Mouse (Mus musculus) heart, embryonic 12.5 days (tissue): Measurements from ENCODE around the gene Maco1. TPM values are rescaled to one million over a fixed set of nuclear protein-coding genes. Genes with fewer than 3 reads are reported as not detected.

Experiments used
- ATAC-seq: fragments of 200-750 bp; cut with Nextera tagmentation; 2 replicates; pipeline ENCODE4 v1.8.0; 2017; ENCODE audit warnings: moderate TSS enrichment, moderate library complexity; ENCODE audit not compliant: insufficient number of reproducible peaks, low FRiP score
- H3K27ac ChIP-seq: fragments of 300-500 bp; sonication (generic); 2 replicates; pipeline ENCODE4 v1.5.1; 2016; ENCODE audit warnings: mild to moderate bottlenecking, moderate library complexity; ENCODE audit not compliant: poor library complexity, severe bottlenecking
- H3K27me3 ChIP-seq: fragments of 300-500 bp; sonication (generic); replicated peaks from 2 replicates; pipeline ENCODE4 v1.6.1; 2016; ENCODE audit warnings: mild to moderate bottlenecking, moderate library complexity
- H3K36me3 ChIP-seq: fragments of 300-500 bp; sonication (generic); 2 replicates; pipeline ENCODE4 v1.6.1; 2016; ENCODE audit warnings: mild to moderate bottlenecking, moderate library complexity
- H3K4me1 ChIP-seq: fragments of 300-500 bp; sonication (generic); replicated peaks from 2 replicates; pipeline ENCODE4 v1.6.1; 2016; ENCODE audit warnings: mild to moderate bottlenecking
- H3K4me2 ChIP-seq: fragments of 300-500 bp; sonication (generic); 2 replicates; pipeline ENCODE4 v1.6.1; 2016; ENCODE audit warnings: mild to moderate bottlenecking, moderate library complexity
- H3K4me3 ChIP-seq: fragments of 300-500 bp; sonication (generic); 2 replicates; pipeline ENCODE4 v1.5.1; 2016; ENCODE audit warnings: mild to moderate bottlenecking
- H3K9ac ChIP-seq: fragments of 300-500 bp; sonication (generic); 2 replicates; pipeline ENCODE4 v1.6.1; 2016; ENCODE audit warnings: mild to moderate bottlenecking, moderate library complexity
- H3K9me3 ChIP-seq: fragments of 300-500 bp; sonication (generic); replicated peaks from 2 replicates; pipeline ENCODE4 v1.6.1; 2016; ENCODE audit warnings: mild to moderate bottlenecking, moderate library complexity
- WGBS: fragments of 180-500 bp; shearing (Covaris S2); methylation state at CpG from one replicate; pipeline ENCODE4 v1.1.7; 2016; 5-methylcytosine and 5-hydroxymethylcytosine counted together
- polyA plus RNA-seq: library from polyadenylated mRNA; unstranded; fragments of >200 nt; fragmentation: Nextera tagmentation; extraction: Ambion mirVana; gene quantifications from 2 replicates; pipeline ENCODE4 v1.2.1, GENCODE M21; 2016

The Maco1 gene
- polyA plus RNA-seq, 1 experiment from 2014 or later = 31.4 TPM

DNA sequence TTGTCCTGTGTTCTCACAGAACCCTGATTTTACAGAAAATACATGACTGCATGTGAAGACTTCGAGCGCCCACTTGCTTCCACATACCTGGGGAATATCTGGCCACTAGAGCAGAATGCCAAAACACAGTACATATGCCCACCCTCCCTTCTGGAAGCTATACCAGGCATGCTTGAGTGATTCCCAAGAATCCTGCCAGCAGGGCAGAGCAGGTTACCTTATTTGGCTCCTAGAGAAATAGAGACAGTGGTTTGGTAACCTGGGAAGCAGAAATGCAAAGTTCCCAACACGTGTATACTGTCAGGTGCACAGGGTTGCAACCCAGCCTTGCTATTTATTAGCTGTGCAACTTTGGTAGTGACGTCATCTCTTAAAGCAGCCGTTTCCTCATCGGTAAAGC is 8.7 kb upstream of the Maco1 start:
- no peak overlapping the region for H3K27ac ChIP-seq
- H3K4me2 ChIP-seq = no peak overlapping the region
- ATAC-seq = no peak
- WGBS = 85% methylated on average over 6 of the region's 6 CpGs
- H3K27me3 ChIP-seq = peaks cover 4% of the 10 kb centered on the region; the same call in 1 of the 2 replicates
- H3K4me3 ChIP-seq = no peak overlapping the region
- no peaks in the 10 kb centered on the region for H3K36me3 ChIP-seq
- H3K4me1 ChIP-seq = peaks cover 3% of the 10 kb centered on the region; the same call in 1 of the 2 replicates
- no peak overlapping the region for H3K9ac ChIP-seq
- H3K9me3 ChIP-seq = no peaks in the 10 kb centered on the region

DNA sequence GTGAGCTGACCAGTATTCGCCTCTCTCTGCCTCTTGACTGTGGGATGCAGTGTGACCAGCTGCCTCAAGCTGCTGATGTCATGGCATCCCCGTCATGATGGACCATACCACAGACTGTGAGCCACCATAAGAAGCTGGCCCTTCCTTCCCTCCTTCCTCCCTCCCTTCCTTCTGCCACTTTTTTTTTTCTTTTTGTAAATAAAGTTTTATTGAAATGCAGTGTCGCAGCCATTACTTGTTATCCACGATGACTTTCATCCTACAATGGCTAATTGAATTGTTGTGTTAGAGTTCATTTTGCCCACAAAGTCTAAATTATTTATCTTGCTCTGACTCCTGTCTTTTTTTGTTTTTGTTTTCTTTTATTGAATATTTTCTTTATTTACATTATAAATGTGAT is 5.3 kb upstream of the Maco1 start:
- Histone ChIP-seq H3K4me2 (no peak overlapping the region), H3K4me3 (no peak overlapping the region), H3K36me3 (no peaks in the 10 kb centered on the region), H3K9ac (no peak overlapping the region), H3K27me3 (peaks cover 25% of the 10 kb centered on the region), H3K4me1 (no peaks in the 10 kb centered on the region; the same call in 1 of the 2 replicates), H3K9me3 (no peaks in the 10 kb centered on the region), H3K27ac (no peak overlapping the region)
- 88% methylated on average over 4 of the region's 4 CpGs for WGBS
- ATAC-seq = no peak

DNA sequence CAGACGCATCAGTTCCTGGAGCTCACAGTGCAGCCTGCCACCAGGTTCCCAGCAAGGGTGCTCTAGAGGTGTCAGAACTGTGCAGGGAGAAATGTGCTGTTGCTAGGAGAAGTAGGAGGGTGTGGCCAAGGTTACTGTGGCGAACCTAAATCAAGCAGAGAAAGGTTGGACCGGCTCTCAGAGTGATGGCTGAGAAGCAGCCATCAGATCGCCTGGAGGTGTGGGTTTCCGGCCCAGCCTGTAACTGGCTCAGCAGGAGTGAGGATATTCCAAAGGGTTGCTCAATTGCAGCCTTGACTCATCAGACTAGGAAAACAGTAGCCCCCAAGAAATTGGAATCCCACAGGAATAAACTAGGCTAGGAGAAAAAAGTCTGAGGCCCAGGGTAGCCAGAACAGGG is 3.4 kb upstream of the Maco1 start:
- peaks cover 6% of the 10 kb centered on the region for H3K4me1 ChIP-seq
- H3K27me3 ChIP-seq = peaks cover 25% of the 10 kb centered on the region
- H3K27ac ChIP-seq = no peak overlapping the region
- 31% methylated on average over 5 of the region's 5 CpGs for WGBS
- no peak overlapping the region for H3K4me3 ChIP-seq
- no peaks in the 10 kb centered on the region for H3K36me3 ChIP-seq
- no peak overlapping the region for H3K4me2 ChIP-seq
- ATAC-seq = no peak
- no peak overlapping the region for H3K9ac ChIP-seq
- no peaks in the 10 kb centered on the region for H3K9me3 ChIP-seq

- peaks cover 9% of the 10 kb centered on the region for H3K4me1 ChIP-seq
- no peak for ATAC-seq
- WGBS = 39% methylated on average over 5 of the region's 5 CpGs
- H3K9me3 ChIP-seq = no peaks in the 10 kb centered on the region
- H3K9ac ChIP-seq = no peak overlapping the region
- H3K27ac ChIP-seq = no peak overlapping the region
- H3K36me3 ChIP-seq = no peaks in the 10 kb centered on the region
- H3K27me3 ChIP-seq = peaks cover 25% of the 10 kb centered on the region
- no peak overlapping the region for H3K4me3 ChIP-seq
- no peak overlapping the region for H3K4me2 ChIP-seq
Observed at GRCm38 (mm10) chr4:134856056-134856455, 2.9 kb upstream of the Maco1 start.

- ATAC-seq = no peak
- H3K9ac ChIP-seq = no peak overlapping the region
- no peaks in the 10 kb centered on the region for H3K36me3 ChIP-seq
- 59% methylated on average over 3 of the region's 3 CpGs for WGBS
- no peak overlapping the region for H3K4me2 ChIP-seq
- H3K4me1 ChIP-seq = peaks cover 9% of the 10 kb centered on the region
- H3K9me3 ChIP-seq = no peaks in the 10 kb centered on the region
- H3K27me3 ChIP-seq = peaks cover 25% of the 10 kb centered on the region
- H3K27ac ChIP-seq = no peak overlapping the region
- H3K4me3 ChIP-seq = no peak overlapping the region
Observed at GRCm38 (mm10) chr4:134855371-134855770, 2.2 kb upstream of the Maco1 start.

DNA sequence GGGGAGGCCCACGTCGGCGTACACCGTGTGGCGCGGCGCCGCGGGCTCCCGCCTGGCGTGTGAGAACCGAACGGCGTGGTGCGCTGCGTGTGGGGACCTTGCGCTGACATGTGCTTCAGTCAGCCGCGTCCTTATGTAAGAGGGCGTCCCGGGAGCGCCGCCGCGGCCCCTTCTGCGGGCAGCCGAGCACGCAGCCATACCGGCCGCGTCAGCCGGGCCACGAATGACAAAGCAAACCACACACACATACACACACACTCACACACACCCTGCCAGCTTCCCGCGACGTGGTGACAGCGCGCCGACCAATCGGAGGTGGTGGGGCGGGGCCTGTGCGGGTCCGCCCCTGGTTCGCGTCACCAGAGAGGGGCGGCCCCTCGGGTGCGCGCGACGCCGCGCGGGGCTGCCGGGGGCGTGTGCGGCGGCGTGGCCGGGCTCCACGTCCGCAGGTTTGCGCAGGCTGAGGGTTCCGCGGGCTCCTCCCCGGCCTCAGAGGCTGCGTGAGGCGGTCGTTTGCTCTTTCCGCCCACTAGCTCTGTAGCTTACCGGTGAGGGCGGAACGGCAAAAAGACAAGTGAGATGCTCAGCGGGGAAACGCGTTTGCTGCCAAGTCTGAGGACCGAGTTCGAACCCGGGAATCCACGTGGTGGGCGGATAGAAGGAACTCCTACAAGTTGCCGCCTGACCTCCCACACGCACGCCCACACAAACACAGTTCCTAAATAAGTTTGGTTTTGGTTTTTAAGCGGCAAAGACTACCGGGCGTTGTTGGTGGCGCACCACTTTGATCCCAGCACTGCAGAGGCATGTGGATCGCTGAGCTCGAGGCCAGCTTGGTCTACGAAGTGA is 716 bp upstream of the Maco1 start:
- Histone ChIP-seq H3K4me1 (peaks cover 9% of the 10 kb centered on the region), H3K27ac (peak overlapping the region; percentile 73), H3K36me3 (no peaks in the 10 kb centered on the region), H3K27me3 (peaks cover 25% of the 10 kb centered on the region), H3K4me2 (peak overlapping the region; percentile 86), H3K9ac (peak overlapping the region; percentile 71), H3K4me3 (peak overlapping the region; percentile 86), H3K9me3 (no peaks in the 10 kb centered on the region)
- ATAC-seq = peak; percentile 95
- 2% methylated on average over 91 of the region's 91 CpGs for WGBS

DNA sequence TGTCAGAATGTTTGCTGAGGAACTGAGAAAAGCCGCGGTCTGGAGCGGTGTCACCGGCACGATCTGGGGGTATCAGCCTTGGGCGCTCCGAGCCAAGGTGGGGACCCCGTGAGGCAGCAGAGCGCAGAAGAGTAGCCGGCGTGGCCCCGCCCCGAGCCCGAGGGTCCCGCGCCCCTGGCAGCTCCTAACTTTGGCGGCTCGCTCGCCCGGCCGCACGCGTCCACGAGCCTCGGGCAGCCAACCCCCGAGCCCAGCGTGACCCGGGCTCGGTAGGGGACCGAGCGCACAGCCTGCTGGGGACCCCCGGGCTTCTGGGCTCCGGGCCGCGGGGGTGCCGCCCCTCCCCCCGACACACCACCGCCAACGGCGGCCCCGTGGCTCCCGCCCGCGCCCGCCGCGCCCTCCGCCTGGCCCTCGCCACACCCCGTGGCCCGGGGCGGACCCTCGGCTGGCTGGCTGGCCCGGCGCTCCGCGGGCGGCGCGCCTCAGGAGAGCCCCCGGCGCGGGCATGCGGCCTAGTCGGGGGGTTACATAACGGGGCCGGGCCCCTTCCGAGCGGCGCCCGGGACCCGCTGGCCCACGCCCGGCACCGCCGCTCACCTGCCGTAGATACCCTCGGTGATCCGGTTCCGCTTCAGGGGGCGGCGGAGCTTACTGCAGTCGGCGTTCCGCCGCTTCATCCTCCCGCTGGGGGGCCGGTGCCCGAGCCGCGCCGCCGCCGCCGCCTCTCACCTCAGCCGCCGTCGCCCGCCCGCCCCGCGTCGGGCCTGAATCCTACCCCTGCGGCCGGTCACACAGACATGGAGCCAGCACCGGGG is 498 bp downstream of the Maco1 start:
- peak; percentile 65 for ATAC-seq
- H3K27ac ChIP-seq = peak overlapping the region; percentile 52
- H3K4me1 ChIP-seq = peaks cover 15% of the 10 kb centered on the region
- H3K4me2 ChIP-seq = peak overlapping the region; percentile 86
- no peaks in the 10 kb centered on the region for H3K36me3 ChIP-seq
- no peaks in the 10 kb centered on the region for H3K9me3 ChIP-seq
- under 1% methylated on average over 103 of the region's 106 CpGs for WGBS
- H3K9ac ChIP-seq = peak overlapping the region; percentile 96
- H3K4me3 ChIP-seq = peak overlapping the region; percentile 86
- H3K27me3 ChIP-seq = peaks cover 25% of the 10 kb centered on the region

- H3K27ac ChIP-seq = no peak overlapping the region
Observed at GRCm38 (mm10) chr4:134851876-134852275, 1.3 kb downstream of the Maco1 start.

DNA sequence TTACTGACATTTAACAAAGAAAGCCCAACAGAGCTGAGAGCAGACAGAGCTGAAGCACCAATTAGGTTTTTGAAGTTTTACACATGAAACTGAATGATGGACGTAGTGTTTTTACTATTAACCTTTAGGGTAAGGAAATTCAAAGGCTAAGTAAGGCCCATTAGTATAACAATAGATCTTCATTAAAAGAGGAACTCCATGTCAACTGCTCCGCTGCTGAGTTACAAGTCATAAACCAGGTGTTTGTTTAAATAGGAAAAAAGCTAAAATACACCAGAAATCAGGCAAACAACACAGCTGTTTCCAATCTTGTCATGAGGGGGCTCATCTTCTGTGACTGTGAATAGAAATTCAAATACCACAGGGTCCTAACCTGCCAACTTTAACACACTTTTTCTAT is 1.9 kb downstream of the Maco1 start:
- Histone ChIP-seq H3K27me3 (peaks cover 15% of the 10 kb centered on the region), H3K4me3 (no peak overlapping the region), H3K36me3 (no peaks in the 10 kb centered on the region), H3K27ac (no peak overlapping the region), H3K9me3 (no peaks in the 10 kb centered on the region), H3K4me2 (no peak overlapping the region; the same call in 1 of the 2 replicates), H3K4me1 (peaks cover 25% of the 10 kb centered on the region), H3K9ac (no peak overlapping the region)
- 87% methylated on average over 2 of the region's 2 CpGs for WGBS
- no peak for ATAC-seq

More at GRCm38 (mm10) chr4:134851876-134852275, 1.3 kb downstream of the Maco1 start:
- 21% methylated on average over 14 of the region's 14 CpGs for WGBS
- Histone ChIP-seq H3K36me3 (no peaks in the 10 kb centered on the region), H3K4me1 (peaks cover 20% of the 10 kb centered on the region), H3K4me3 (peak overlapping the region; percentile 86), H3K9ac (peak overlapping the region; percentile 96), H3K27me3 (peaks cover 21% of the 10 kb centered on the region), H3K4me2 (peak overlapping the region; percentile 86), H3K9me3 (no peaks in the 10 kb centered on the region)
- ATAC-seq = no peak

DNA sequence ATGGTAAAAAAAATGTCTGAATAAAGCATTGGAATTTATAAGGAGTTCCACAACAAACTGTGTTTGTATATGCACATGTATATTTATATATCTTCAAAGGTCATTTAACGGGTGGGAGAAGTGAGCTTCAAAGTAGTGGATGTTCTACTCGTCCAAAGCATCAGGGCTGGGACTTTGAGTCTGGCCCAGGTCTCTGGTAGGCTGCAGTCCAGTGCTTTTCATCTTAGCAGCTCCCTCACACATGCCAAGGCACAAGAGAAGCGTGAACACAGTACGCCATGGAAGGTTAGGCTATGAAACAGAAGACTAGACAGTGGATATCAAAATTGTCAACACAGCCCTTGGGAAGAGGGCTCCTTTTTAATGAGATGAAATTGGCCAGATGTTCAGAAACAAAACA is 2.6 kb downstream of the Maco1 start:
- no peak overlapping the region for H3K4me2 ChIP-seq
- 84% methylated on average over 4 of the region's 4 CpGs for WGBS
- ATAC-seq = no peak

GRCm38 (mm10) chr4:134847587-134847986 is 5.6 kb downstream of the Maco1 start:
- ATAC-seq = no peak
- Histone ChIP-seq H3K9ac (no peak overlapping the region), H3K36me3 (no peaks in the 10 kb centered on the region), H3K4me2 (no peak overlapping the region), H3K27me3 (no peaks in the 10 kb centered on the region), H3K4me1 (peaks cover 37% of the 10 kb centered on the region), H3K27ac (no peak overlapping the region), H3K4me3 (no peak overlapping the region), H3K9me3 (no peaks in the 10 kb centered on the region)
- 70% methylated on average over 4 of the region's 4 CpGs for WGBS

More for the DNA sequence above, 2.6 kb downstream of the Maco1 start:
- peaks cover 8% of the 10 kb centered on the region; the same call in 1 of the 2 replicates for H3K27me3 ChIP-seq
- no peaks in the 10 kb centered on the region for H3K9me3 ChIP-seq
- H3K4me3 ChIP-seq = no peak overlapping the region
- no peak overlapping the region for H3K27ac ChIP-seq
- H3K36me3 ChIP-seq = no peaks in the 10 kb centered on the region
- H3K4me1 ChIP-seq = peaks cover 32% of the 10 kb centered on the region
- no peak overlapping the region for H3K9ac ChIP-seq
